Mouse (Mus musculus) CH12.LX (cell line): Measurements from ENCODE around the gene Lig4.

Experiments used
- CHD2 ChIP-seq: IDR thresholded peaks from 2 replicates; pipeline ENCODE4 v1.6.1; 2011; ENCODE audit warnings: low read length, improper control_type of control experiment
- CTCF ChIP-seq, 2 experiments: IDR thresholded peaks in 1 of 2; conservative IDR thresholded peaks in 1 of 2; 2 replicates each; pipeline ENCODE4 v1.5.1; 2011 to 2012; ENCODE audit warnings: low read depth in 2 of 2, low read length in 2 of 2, improper control_type of control experiment in 1 of 2, inconsistent platforms in 1 of 2, mild to moderate bottlenecking in 1 of 2, moderate library complexity in 1 of 2
- ELF1 ChIP-seq: IDR thresholded peaks from 2 replicates; pipeline ENCODE4 v1.6.1; 2014; ENCODE audit warnings: low read depth, mild to moderate bottlenecking, inconsistent platforms, low read length, improper control_type of control experiment
- EP300 ChIP-seq: IDR thresholded peaks from 2 replicates; pipeline ENCODE4 v1.6.1; 2011; ENCODE audit warnings: low read length, improper control_type of control experiment
- HCFC1 ChIP-seq: IDR thresholded peaks from 2 replicates; pipeline ENCODE4 v1.6.1; 2012; ENCODE audit warnings: low read depth, mild to moderate bottlenecking, inconsistent platforms, low read length, improper control_type of control experiment
- MXI1 ChIP-seq: IDR thresholded peaks from 2 replicates; pipeline ENCODE4 v1.6.1; 2011; ENCODE audit warnings: mild to moderate bottlenecking, low read depth, low read length, improper control_type of control experiment
- MYC ChIP-seq: IDR thresholded peaks from 2 replicates; pipeline ENCODE4 v1.6.1; 2011; ENCODE audit warnings: low read depth, mild to moderate bottlenecking, improper control_type of control experiment, low read length
- POLR2A ChIP-seq: IDR thresholded peaks from 2 replicates; pipeline ENCODE4 v1.6.1; 2011; ENCODE audit warnings: low read depth, mild to moderate bottlenecking, improper control_type of control experiment, low read length
- RAD21 ChIP-seq: IDR thresholded peaks from 2 replicates; pipeline ENCODE4 v1.6.1; 2011; ENCODE audit warnings: low read depth, mild to moderate bottlenecking, low read length, improper control_type of control experiment, moderate library complexity

DNA sequence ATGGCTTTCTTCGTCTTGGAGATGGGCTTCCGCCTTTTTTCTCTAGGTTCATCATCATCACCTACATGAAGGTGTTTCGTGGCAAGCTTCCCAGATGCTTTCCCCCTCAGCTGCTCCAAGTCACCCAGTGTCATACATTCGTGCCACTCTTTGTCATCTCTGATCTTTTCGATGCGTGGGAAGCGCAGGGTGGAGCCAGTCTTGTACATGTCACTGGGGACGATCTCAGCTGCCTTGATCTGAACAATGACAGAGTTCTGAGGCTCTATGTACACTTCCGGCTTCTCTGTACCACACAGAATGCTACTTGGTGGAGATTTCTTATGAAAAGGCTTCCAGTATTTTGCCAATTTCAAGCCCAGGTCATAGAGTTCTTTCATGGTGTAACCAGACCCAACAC, 5.6 kb downstream of the Lig4 start:
- TF ChIP-seq MYC (no peak), CTCF (conservative IDR thresholded peaks at IDR 0.05 in 1 of 2, IDR thresholded peaks at IDR 0.05 in 1 of 2; ENCODE audit: low read depth in 2 of 2, low read length in 2 of 2) (no peak), CHD2 (no peak), RAD21 (no peak), EP300 (no peak), POLR2A (no peak), MXI1 (no peak), HCFC1 (no peak), ELF1 (no peak)
